Mouse (Mus musculus) MEL (cell line): ENCODE measurements around the gene Rerg.

ENCODE experiments used
- CTCF ChIP-seq, 3 experiments: IDR thresholded peaks in 2 of 3; conservative IDR thresholded peaks in 1 of 3; 2 replicates each; pipeline ENCODE4 v1.5.1; 2011 to 2012; ENCODE audit warnings: low read length in 3 of 3, low read depth in 2 of 3, mild to moderate bottlenecking in 2 of 3, improper control_type of control experiment in 1 of 3, inconsistent platforms in 1 of 3, mixed read lengths in 1 of 3, moderate library complexity in 1 of 3; ENCODE audit not compliant: control insufficient read depth in 1 of 3, insufficient read depth in 1 of 3, poor library complexity in 1 of 3, severe bottlenecking in 1 of 3
- E2F4 ChIP-seq: IDR thresholded peaks from 2 replicates; pipeline ENCODE4 v1.6.1; 2011; ENCODE audit warnings: low read depth, low read length, improper control_type of control experiment, borderline replicate concordance
- ELF1 ChIP-seq: IDR thresholded peaks from 2 replicates; pipeline ENCODE4 v1.6.1; 2014; ENCODE audit warnings: low read depth, mild to moderate bottlenecking, inconsistent platforms, low read length, improper control_type of control experiment, moderate library complexity
- EP300 ChIP-seq, 2 experiments: IDR thresholded peaks; 2 replicates each; pipeline ENCODE4 v1.6.1; 2011; ENCODE audit warnings: improper control_type of control experiment in 2 of 2, low read length in 2 of 2, low read depth in 1 of 2, mild to moderate bottlenecking in 1 of 2
- GATA1 ChIP-seq: IDR thresholded peaks from 2 replicates; pipeline ENCODE4 v1.6.1; 2011; ENCODE audit warnings: low read depth, low read length, improper control_type of control experiment
- HCFC1 ChIP-seq: IDR thresholded peaks from 2 replicates; pipeline ENCODE4 v1.6.1; 2012; ENCODE audit warnings: low read depth, mild to moderate bottlenecking, inconsistent platforms, low read length, improper control_type of control experiment, moderate library complexity
- JUND ChIP-seq: IDR thresholded peaks from 2 replicates; pipeline ENCODE4 v1.6.1; 2011; ENCODE audit warnings: low read depth, mild to moderate bottlenecking, improper control_type of control experiment, low read length
- KAT2A ChIP-seq: conservative IDR thresholded peaks from 2 replicates; pipeline ENCODE4 v1.6.1; 2012; ENCODE audit warnings: low read depth, low read length, improper control_type of control experiment, inconsistent platforms
- MEF2A ChIP-seq: IDR thresholded peaks from 2 replicates; pipeline ENCODE4 v1.6.1; 2014; ENCODE audit warnings: low read depth, mild to moderate bottlenecking, inconsistent platforms, low read length, improper control_type of control experiment; ENCODE audit not compliant: poor library complexity, insufficient replicate concordance, severe bottlenecking; ENCODE audit errors: extremely low read depth
- POLR2A ChIP-seq, 2 experiments: IDR thresholded peaks; 2 replicates each; pipeline ENCODE4 v1.6.1; 2011 to 2012; ENCODE audit warnings: low read length in 2 of 2, mild to moderate bottlenecking in 2 of 2, control low read depth in 1 of 2, improper control_type of control experiment in 1 of 2, low read depth in 1 of 2, moderate library complexity in 1 of 2; ENCODE audit not compliant: control insufficient read depth in 1 of 2, insufficient read depth in 1 of 2, poor library complexity in 1 of 2
- RAD21 ChIP-seq: IDR thresholded peaks from 2 replicates; pipeline ENCODE4 v1.6.1; 2011; ENCODE audit warnings: mild to moderate bottlenecking, low read depth, low read length, improper control_type of control experiment
- SMC3 ChIP-seq: IDR thresholded peaks from 2 replicates; pipeline ENCODE4 v1.6.1; 2011; ENCODE audit warnings: low read depth, low read length, improper control_type of control experiment
- TAL1 ChIP-seq: IDR thresholded peaks from 2 replicates; pipeline ENCODE4 v1.6.1; 2012; ENCODE audit warnings: mild to moderate bottlenecking, inconsistent platforms, low read length, moderate library complexity, mixed read lengths

- TF ChIP-seq EP300 (IDR thresholded peaks at IDR 0.05; ENCODE audit: low read depth in 1 of 2, low read length in 2 of 2) (no peak), CTCF (IDR thresholded peaks at IDR 0.05 in 2 of 3, conservative IDR thresholded peaks at IDR 0.05 in 1 of 3; ENCODE audit: control insufficient read depth in 1 of 3, insufficient read depth in 1 of 3, low read depth in 2 of 3, low read length in 3 of 3, poor library complexity in 1 of 3, severe bottlenecking in 1 of 3) (no peak), TAL1 (no peak), KAT2A (no peak), HCFC1 (no peak), MEF2A (no peak), GATA1 (no peak), RAD21 (no peak), E2F4 (no peak), POLR2A (IDR thresholded peaks at IDR 0.05; ENCODE audit: control insufficient read depth in 1 of 2, insufficient read depth in 1 of 2, low read depth in 1 of 2, low read length in 2 of 2, poor library complexity in 1 of 2) (no peak), JUND (no peak), SMC3 (no peak), ELF1 (no peak)
Measured at GRCm38 (mm10) chr6:137170646-137171045, 349 bp upstream of the Rerg start.
